Mouse (Mus musculus) small intestine, adult 2 months (tissue): ENCODE results near the gene Ckap2l.

ENCODE experiments used
- CTCF ChIP-seq: fragments of 200-500 bp; IDR thresholded peaks from 2 replicates; pipeline ENCODE4 v1.5.1; 2012; ENCODE audit warnings: low read depth, mild to moderate bottlenecking, control low read depth, inconsistent platforms, low read length, moderate library complexity, mixed read lengths; ENCODE audit not compliant: insufficient replicate concordance, insufficient read length; ENCODE audit errors: extremely low read depth
- POLR2A ChIP-seq: fragments of 200-500 bp; IDR thresholded peaks from 2 replicates; pipeline ENCODE4 v1.6.1; 2012; ENCODE audit warnings: low read depth, mild to moderate bottlenecking, control low read depth, inconsistent platforms, low read length, moderate library complexity

GRCm38 (mm10) chr2:129244446-129245120 is 52.4 kb downstream of the Ckap2l start:
- TF ChIP-seq POLR2A (no peak), CTCF (no peak)
